Mouse (Mus musculus): ENCODE measurements around the gene Rasa2.
"Not testable (repeated sequence)": the region's sequence is repeated elsewhere in the genome, so short reads cannot be mapped to it uniquely, and the experiment has no call there.

Rasa2 gene

GRCm38 (mm10) chr9:96534256-96534655 lies 97.2 kb downstream of the Rasa2 start:
- ATAC-seq (ENCODE audit: insufficient number of reproducible peaks, low FRiP score, low TSS enrichment): no peak

GRCm38 (mm10) chr9:96533476-96533875 lies 97.9 kb downstream of the Rasa2 start:
- no peak for ATAC-seq (ENCODE audit: insufficient number of reproducible peaks, low FRiP score, low TSS enrichment)

GRCm38 (mm10) chr9:96532531-96532930 lies 98.9 kb downstream of the Rasa2 start:
- no peak for ATAC-seq (ENCODE audit: insufficient number of reproducible peaks, low FRiP score, low TSS enrichment)

- no peak for ATAC-seq (ENCODE audit: insufficient number of reproducible peaks, low FRiP score, low TSS enrichment)
Observed at GRCm38 (mm10) chr9:96530674-96531081, 100.7 kb downstream of the Rasa2 start.

GRCm38 (mm10) chr9:96529961-96530673 lies 101.3 kb downstream of the Rasa2 start:
- no peak for ATAC-seq (ENCODE audit: insufficient number of reproducible peaks, low FRiP score, low TSS enrichment)

GRCm38 (mm10) chr9:96526011-96526410 lies 105.4 kb downstream of the Rasa2 start:
- ATAC-seq (ENCODE audit: insufficient number of reproducible peaks, low FRiP score, low TSS enrichment): no peak

GRCm38 (mm10) chr9:96524972-96525506 lies 106.4 kb downstream of the Rasa2 start, which contains the start of gene Gm28729:
Gm28729 (minus strand) TSS chr9:96525264.
- ATAC-seq (ENCODE audit: insufficient number of reproducible peaks, low FRiP score, low TSS enrichment): no peak

- no peak for ATAC-seq (ENCODE audit: insufficient number of reproducible peaks, low FRiP score, low TSS enrichment)
Observed at GRCm38 (mm10) chr9:96523148-96523547, 108.3 kb downstream of the Rasa2 start.

- ATAC-seq (ENCODE audit: insufficient number of reproducible peaks, low FRiP score, low TSS enrichment): not testable (repeated sequence)
Observed at GRCm38 (mm10) chr9:96521574-96521973, 109.8 kb downstream of the Rasa2 start.

- ATAC-seq (ENCODE audit: insufficient number of reproducible peaks, low FRiP score, low TSS enrichment): no peak
Observed at GRCm38 (mm10) chr9:96517429-96517828, 114.0 kb downstream of the Rasa2 start.

- no peak for ATAC-seq (ENCODE audit: insufficient number of reproducible peaks, low FRiP score, low TSS enrichment)
Observed at GRCm38 (mm10) chr9:96516806-96517205, 114.6 kb downstream of the Rasa2 start.

GRCm38 (mm10) chr9:96515737-96516136 lies 115.7 kb downstream of the Rasa2 start:
- ATAC-seq (ENCODE audit: insufficient number of reproducible peaks, low FRiP score, low TSS enrichment): no peak

GRCm38 (mm10) chr9:96514278-96514677 lies 117.1 kb downstream of the Rasa2 start:
- ATAC-seq (ENCODE audit: insufficient number of reproducible peaks, low FRiP score, low TSS enrichment): no peak

GRCm38 (mm10) chr9:96506011-96506498 lies 125.4 kb downstream of the Rasa2 start:
- no peak for ATAC-seq (ENCODE audit: insufficient number of reproducible peaks, low FRiP score, low TSS enrichment)

GRCm38 (mm10) chr9:96505156-96505555 lies 126.3 kb downstream of the Rasa2 start:
- ATAC-seq (ENCODE audit: insufficient number of reproducible peaks, low FRiP score, low TSS enrichment): no peak

- ATAC-seq (ENCODE audit: insufficient number of reproducible peaks, low FRiP score, low TSS enrichment): no peak
Observed at GRCm38 (mm10) chr9:96504116-96504895, 127.1 kb downstream of the Rasa2 start.

GRCm38 (mm10) chr9:96502856-96503610 lies 128.4 kb downstream of the Rasa2 start:
- 0 out of 2 replicates have a peak, but pooled peaks have one; percentile 6 for ATAC-seq (ENCODE audit: insufficient number of reproducible peaks, low FRiP score, low TSS enrichment)

GRCm38 (mm10) chr9:96501217-96501616 lies 130.2 kb downstream of the Rasa2 start:
- no peak for ATAC-seq (ENCODE audit: insufficient number of reproducible peaks, low FRiP score, low TSS enrichment)

GRCm38 (mm10) chr9:96493212-96493611 lies 138.2 kb downstream of the Rasa2 start:
- ATAC-seq (ENCODE audit: insufficient number of reproducible peaks, low FRiP score, low TSS enrichment): no peak

GRCm38 (mm10) chr9:96491810-96492209 lies 139.6 kb downstream of the Rasa2 start:
- ATAC-seq (ENCODE audit: insufficient number of reproducible peaks, low FRiP score, low TSS enrichment): no peak
